Mouse (Mus musculus) heart, embryonic 15.5 days (tissue): ENCODE data around the gene Kras. TPM values are rescaled to one million over a fixed set of nuclear protein-coding genes. Genes with fewer than 3 reads are reported as not detected.

ENCODE experiments used
- ATAC-seq: fragments of 200-750 bp; cut with Nextera tagmentation; replicated peaks from 2 replicates; pipeline ENCODE4 v1.8.0; 2017; ENCODE audit warnings: low read depth, moderate TSS enrichment; ENCODE audit not compliant: insufficient number of reproducible peaks, insufficient read depth, low FRiP score
- H3K27ac ChIP-seq: fragments of 300-500 bp; sonication (generic); 2 replicates; pipeline ENCODE4 v1.5.1; 2015; ENCODE audit warnings: mild to moderate bottlenecking, inconsistent platforms
- H3K27me3 ChIP-seq: fragments of 300-500 bp; sonication (generic); 2 replicates; pipeline ENCODE4 v1.6.1; 2015; ENCODE audit warnings: inconsistent platforms
- H3K36me3 ChIP-seq: fragments of 300-500 bp; sonication (generic); 2 replicates; pipeline ENCODE4 v1.6.1; 2015; ENCODE audit warnings: mild to moderate bottlenecking, inconsistent platforms
- H3K4me1 ChIP-seq: fragments of 300-500 bp; sonication (generic); replicated peaks from 2 replicates; pipeline ENCODE4 v1.6.1; 2015; ENCODE audit warnings: inconsistent platforms
- H3K4me2 ChIP-seq: fragments of 300-500 bp; sonication (generic); 2 replicates; pipeline ENCODE4 v1.6.1; 2015; ENCODE audit warnings: inconsistent platforms, mild to moderate bottlenecking, moderate library complexity
- H3K4me3 ChIP-seq: fragments of 300-500 bp; sonication (generic); 2 replicates; pipeline ENCODE4 v1.5.1; 2015; ENCODE audit warnings: mild to moderate bottlenecking, inconsistent platforms
- H3K9ac ChIP-seq: fragments of 300-500 bp; sonication (generic); 2 replicates; pipeline ENCODE4 v1.6.1; 2015; ENCODE audit warnings: mild to moderate bottlenecking, inconsistent platforms
- H3K9me3 ChIP-seq: fragments of 300-500 bp; sonication (generic); replicated peaks from 2 replicates; pipeline ENCODE4 v1.6.1; 2016; ENCODE audit warnings: inconsistent platforms
- WGBS: fragments of 180-500 bp; shearing (Covaris S2); methylation state at CpG from one replicate; pipeline ENCODE4 v1.1.7; 2015; ENCODE audit warnings: mixed read lengths; 5-methylcytosine and 5-hydroxymethylcytosine counted together
- polyA plus RNA-seq: library from polyadenylated mRNA; unstranded; fragments of >200 nt; fragmentation: Nextera tagmentation; extraction: Ambion mirVana; gene quantifications from 2 replicates; pipeline ENCODE4 v1.2.1, GENCODE M21; 2015

Gene Kras
- polyA plus RNA-seq, 1 experiment from 2014 or later, result 34.8 TPM

GRCm38 (mm10) chr6:145275586-145276219 lies 25.7 kb upstream of the Kras start:
- peaks cover 9% of the 10 kb centered on the region for H3K4me1 ChIP-seq
- no peaks in the 10 kb centered on the region for H3K9me3 ChIP-seq
- peaks cover 68% of the 10 kb centered on the region for H3K27me3 ChIP-seq
- H3K36me3 ChIP-seq, result no peaks in the 10 kb centered on the region
- H3K4me2 ChIP-seq, result peak overlapping the region; percentile 54
- H3K4me3 ChIP-seq, result peak overlapping the region; percentile 27; the same call in 1 of the 2 replicates
- no peak overlapping the region for H3K9ac ChIP-seq
- H3K27ac ChIP-seq, result no peak overlapping the region; the same call in 1 of the 2 replicates
- no peak for ATAC-seq
- WGBS, result 50% methylated on average over 6 of the region's 6 CpGs

- Histone ChIP-seq H3K36me3 (no peaks in the 10 kb centered on the region), H3K9ac (no peak overlapping the region), H3K9me3 (no peaks in the 10 kb centered on the region), H3K27me3 (peaks cover 61% of the 10 kb centered on the region), H3K4me2 (no peak overlapping the region), H3K27ac (no peak overlapping the region), H3K4me1 (peaks cover 9% of the 10 kb centered on the region), H3K4me3 (no peak overlapping the region)
- 65% methylated on average over 12 of the region's 12 CpGs for WGBS
- ATAC-seq, result no peak
These were observed 24.1 kb upstream of the Kras start for GRCm38 (mm10) chr6:145273971-145274620.

DNA sequence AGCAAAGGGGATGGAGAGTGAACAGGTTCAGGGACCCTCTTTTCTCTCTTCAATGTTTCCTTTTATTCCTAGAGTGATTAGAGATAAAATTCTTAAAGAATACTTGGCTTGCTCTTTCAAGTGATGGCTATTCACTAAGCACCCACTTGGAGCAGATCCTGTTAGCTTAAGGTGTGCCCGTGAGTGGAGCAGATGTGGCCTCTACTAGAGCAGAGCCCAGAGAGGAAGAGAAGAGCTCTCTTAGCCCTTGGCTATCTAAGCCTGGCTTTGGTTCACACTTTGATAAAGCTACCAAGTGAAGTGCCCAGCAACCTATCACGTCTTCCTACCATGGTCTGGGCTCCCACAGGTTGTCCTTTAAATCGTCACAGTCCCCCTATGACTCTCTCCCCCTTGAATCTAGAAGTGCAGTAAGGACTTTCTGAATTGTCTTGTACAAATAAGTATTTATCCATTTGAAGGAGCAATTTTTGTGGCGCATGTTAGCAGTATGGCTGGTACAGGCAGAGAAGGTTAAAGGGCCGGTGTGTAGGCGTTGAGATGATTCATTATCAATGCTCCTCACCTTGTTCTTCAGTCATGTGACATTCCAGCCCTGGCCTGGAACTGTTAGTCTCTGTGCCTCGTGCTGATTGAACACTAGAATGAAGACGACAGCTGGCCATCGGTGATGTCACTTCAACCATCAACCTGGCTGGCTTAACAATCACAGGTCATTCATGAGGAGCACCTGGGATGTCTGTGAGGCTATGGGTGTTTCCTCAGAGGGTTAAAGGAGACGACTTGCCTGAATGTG lies 22.3 kb upstream of the Kras start:
- Histone ChIP-seq H3K27ac (no peak overlapping the region), H3K36me3 (no peaks in the 10 kb centered on the region), H3K9ac (no peak overlapping the region), H3K4me1 (peaks cover 9% of the 10 kb centered on the region), H3K4me2 (no peak overlapping the region), H3K27me3 (peaks cover 57% of the 10 kb centered on the region), H3K4me3 (no peak overlapping the region), H3K9me3 (no peaks in the 10 kb centered on the region)
- WGBS, result 55% methylated on average over 10 of the region's 10 CpGs
- no peak for ATAC-seq

DNA sequence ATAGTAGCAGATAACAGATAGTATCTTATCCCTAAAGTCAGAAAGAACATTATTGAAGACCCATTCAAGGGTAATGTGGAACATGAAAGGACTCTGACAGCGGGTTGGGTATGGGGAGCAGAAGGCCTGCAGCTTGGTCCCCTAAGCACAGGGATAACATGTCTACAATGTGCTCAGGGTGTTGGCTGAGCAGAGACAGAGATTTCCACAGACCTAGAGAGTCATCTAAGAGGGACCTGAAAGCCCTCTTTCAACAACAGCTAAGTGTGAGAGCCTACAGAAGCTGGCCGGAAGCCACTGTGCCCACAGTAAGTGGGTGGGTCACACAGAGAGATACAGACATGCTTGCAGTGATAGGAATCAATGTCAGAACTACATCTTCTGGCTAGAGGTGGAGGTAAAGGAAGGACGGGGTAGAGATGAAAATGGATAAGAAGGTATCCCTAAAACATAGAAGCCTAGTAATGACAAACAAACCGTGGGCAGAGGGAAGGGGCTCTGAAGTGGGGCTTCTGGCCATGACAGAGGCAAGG lies 19.3 kb upstream of the Kras start:
- Histone ChIP-seq H3K4me2 (no peak overlapping the region), H3K27ac (no peak overlapping the region), H3K27me3 (peaks cover 54% of the 10 kb centered on the region), H3K4me3 (no peak overlapping the region), H3K9me3 (no peaks in the 10 kb centered on the region), H3K4me1 (no peaks in the 10 kb centered on the region; the same call in 1 of the 2 replicates), H3K36me3 (no peaks in the 10 kb centered on the region), H3K9ac (no peak overlapping the region)
- no peak; the same call in 1 of the 2 replicates for ATAC-seq
- WGBS, result 50% methylated on average over 4 of the region's 4 CpGs

GRCm38 (mm10) chr6:145267692-145268091 lies 17.7 kb upstream of the Kras start:
- WGBS, result 63% methylated on average over 6 of the region's 6 CpGs
- ATAC-seq, result no peak

DNA sequence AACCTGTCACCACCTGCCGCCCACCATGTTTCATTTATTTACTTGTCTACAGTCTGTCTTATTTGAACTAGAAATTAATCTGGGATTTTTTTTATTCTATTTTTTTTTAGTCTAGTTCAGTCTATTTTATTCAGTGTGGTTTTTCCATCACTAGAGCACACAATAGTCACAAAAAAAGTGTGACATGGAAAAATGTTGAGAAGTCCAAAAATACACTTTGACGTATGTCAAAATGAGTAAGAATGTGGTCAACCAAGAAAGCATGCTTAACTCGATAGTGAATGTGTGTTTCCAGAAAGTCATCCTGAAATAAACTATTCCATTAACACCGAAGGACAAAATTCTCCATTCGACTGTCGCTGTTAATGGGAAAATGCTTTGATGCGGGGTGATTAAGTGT lies 12.3 kb upstream of the Kras start:
- H3K4me3 ChIP-seq, result no peak overlapping the region
- H3K4me2 ChIP-seq, result no peak overlapping the region
- H3K9me3 ChIP-seq, result no peaks in the 10 kb centered on the region
- no peak for ATAC-seq
- 84% methylated on average over 7 of the region's 7 CpGs for WGBS
- no peak overlapping the region for H3K9ac ChIP-seq
- no peaks in the 10 kb centered on the region for H3K4me1 ChIP-seq
- H3K27ac ChIP-seq, result no peak overlapping the region
- no peaks in the 10 kb centered on the region for H3K36me3 ChIP-seq
- H3K27me3 ChIP-seq, result peaks cover 45% of the 10 kb centered on the region

More at GRCm38 (mm10) chr6:145267692-145268091, 17.7 kb upstream of the Kras start:
- Histone ChIP-seq H3K4me3 (no peak overlapping the region), H3K27me3 (peaks cover 48% of the 10 kb centered on the region), H3K9ac (no peak overlapping the region), H3K4me2 (no peak overlapping the region), H3K4me1 (no peaks in the 10 kb centered on the region; the same call in 1 of the 2 replicates), H3K36me3 (no peaks in the 10 kb centered on the region), H3K9me3 (no peaks in the 10 kb centered on the region), H3K27ac (no peak overlapping the region)

DNA sequence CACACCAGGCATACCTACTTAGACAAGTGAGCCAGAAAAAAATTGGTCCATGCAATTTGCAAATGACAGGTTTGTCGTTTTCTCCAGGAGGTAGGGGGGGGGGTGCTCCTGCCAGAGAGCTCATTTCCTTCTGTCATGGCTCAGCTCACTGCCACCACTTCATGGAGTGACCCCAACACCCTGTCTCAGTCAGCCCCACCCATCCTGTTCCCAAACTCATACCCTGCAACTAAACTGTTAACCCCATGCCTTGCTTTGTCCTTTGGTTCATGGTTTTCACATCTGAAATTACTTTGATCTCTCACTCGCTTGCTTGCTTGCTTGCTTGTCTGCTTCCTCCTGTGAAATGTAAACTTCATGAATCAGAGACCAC lies 6.6 kb upstream of the Kras start:
- Histone ChIP-seq H3K27ac (no peak overlapping the region), H3K27me3 (peaks cover 61% of the 10 kb centered on the region)
- WGBS, result 50% methylated on average over 2 of the region's 2 CpGs

GRCm38 (mm10) chr6:145255952-145256700 lies 6.1 kb upstream of the Kras start:
- WGBS, result 70% methylated on average over 13 of the region's 13 CpGs
- no peak overlapping the region for H3K27ac ChIP-seq

More for the DNA sequence above, 6.6 kb upstream of the Kras start:
- H3K4me1 ChIP-seq, result 0 out of 2 replicates have a peak, but pooled peaks cover 2% of the 10 kb centered on the region
- no peaks in the 10 kb centered on the region for H3K9me3 ChIP-seq
- no peak overlapping the region for H3K4me2 ChIP-seq
- no peaks in the 10 kb centered on the region for H3K36me3 ChIP-seq
- H3K9ac ChIP-seq, result no peak overlapping the region
- H3K4me3 ChIP-seq, result no peak overlapping the region
- ATAC-seq, result no peak

GRCm38 (mm10) chr6:145250820-145251219 lies 781 bp upstream of the Kras start:
- H3K27ac ChIP-seq, result peak overlapping the region; percentile 83
- H3K36me3 ChIP-seq, result no peaks in the 10 kb centered on the region
- peak overlapping the region; percentile 65 for H3K9ac ChIP-seq
- WGBS, result 12% methylated on average over 16 of the region's 16 CpGs
- H3K27me3 ChIP-seq, result peaks cover 28% of the 10 kb centered on the region
- peaks cover 14% of the 10 kb centered on the region for H3K4me1 ChIP-seq
- no peak for ATAC-seq
- H3K9me3 ChIP-seq, result no peaks in the 10 kb centered on the region
- peak overlapping the region; percentile 90 for H3K4me2 ChIP-seq
- peak overlapping the region; percentile 93 for H3K4me3 ChIP-seq

More at GRCm38 (mm10) chr6:145255952-145256700, 6.1 kb upstream of the Kras start:
- Histone ChIP-seq H3K36me3 (no peaks in the 10 kb centered on the region), H3K4me1 (0 out of 2 replicates have a peak, but pooled peaks cover 2% of the 10 kb centered on the region), H3K9ac (no peak overlapping the region), H3K9me3 (no peaks in the 10 kb centered on the region), H3K4me2 (no peak overlapping the region), H3K4me3 (no peak overlapping the region), H3K27me3 (peaks cover 63% of the 10 kb centered on the region)
- 0 out of 2 replicates have a peak, but pooled peaks have one; percentile 31 for ATAC-seq

DNA sequence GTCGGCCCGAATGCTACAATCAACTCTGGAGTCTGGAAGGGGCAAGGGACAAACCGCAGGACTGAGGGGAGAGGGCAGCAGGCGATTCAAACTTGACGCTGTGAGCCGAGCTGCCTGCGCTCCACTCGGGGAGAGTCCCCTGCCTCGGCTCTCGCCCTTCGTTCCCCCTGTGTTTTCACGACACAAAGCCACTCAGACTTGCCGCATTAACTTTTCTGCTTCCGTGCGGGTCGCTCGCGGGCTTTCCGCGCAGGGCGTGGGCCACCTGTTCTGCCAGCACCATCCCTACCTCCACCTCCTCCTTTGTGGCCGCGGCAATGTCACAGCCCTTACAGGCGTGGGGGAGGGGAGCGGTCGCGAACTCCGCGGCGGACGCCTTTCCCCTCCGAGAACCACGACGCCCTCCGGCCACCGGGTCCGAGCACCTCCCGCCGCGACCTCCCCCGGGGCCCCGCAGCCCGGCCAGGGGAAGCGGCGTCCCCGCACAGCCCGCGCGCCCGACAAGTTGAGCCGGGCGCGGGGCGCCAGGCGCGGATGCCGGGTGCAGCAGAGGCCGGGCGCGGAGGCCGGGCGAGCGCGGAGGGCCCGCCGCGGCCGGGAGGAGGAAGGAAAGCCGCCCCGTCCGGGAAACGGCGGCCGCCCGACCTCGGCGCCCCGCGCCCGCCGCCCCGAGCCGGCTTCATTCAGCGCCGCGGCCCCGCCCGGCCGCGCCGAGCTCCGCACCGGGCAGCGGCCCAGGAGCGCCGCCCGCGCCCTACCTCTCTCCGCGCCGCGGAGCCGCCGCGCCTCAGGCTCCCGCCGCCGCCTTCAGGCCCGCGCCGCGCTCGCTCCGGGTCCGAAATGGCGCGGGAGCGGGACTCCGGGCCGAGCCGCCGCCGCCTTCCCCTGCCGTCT lies 501 bp downstream of the Kras start:
- Histone ChIP-seq H3K4me2 (peak overlapping the region; percentile 88), H3K9ac (peak overlapping the region; percentile 91), H3K9me3 (no peaks in the 10 kb centered on the region), H3K27ac (peak overlapping the region; percentile 83), H3K4me3 (peak overlapping the region; percentile 93), H3K27me3 (peaks cover 22% of the 10 kb centered on the region), H3K36me3 (peaks cover 4% of the 10 kb centered on the region; the same call in 1 of the 2 replicates), H3K4me1 (peaks cover 14% of the 10 kb centered on the region)
- under 1% methylated on average over 88 of the region's 124 CpGs for WGBS
- ATAC-seq, result peak; percentile 51
